Mouse (Mus musculus) liver, embryonic 14.5 days (tissue): ENCODE results near the gene Eif5a2.

ENCODE experiments used
- CTCF ChIP-seq: IDR thresholded peaks from 2 replicates; pipeline ENCODE4 v1.5.1; 2016; ENCODE audit warnings: antibody characterized with exemption, low read depth, control low read depth
- EP300 ChIP-seq: IDR thresholded peaks from 2 replicates; pipeline ENCODE4 v1.6.1; 2016; ENCODE audit warnings: antibody characterized with exemption, low read depth

- TF ChIP-seq CTCF, result no peak
- TF ChIP-seq EP300, result no peak
These were observed 45.2 kb downstream of the Eif5a2 start for GRCm38 (mm10) chr3:28826272-28826671.
